Mouse (Mus musculus) left cerebral cortex, adult 2 months (tissue): Measurements from ENCODE around the gene Morn1. TPM values are rescaled to one million over a fixed set of nuclear protein-coding genes. Genes with fewer than 3 reads are reported as not detected.

ENCODE experiments used
- DNase-seq, 2 experiments: peaks; one replicate each; pipeline ENCODE4 v3.0.0; 2021 to 2022; ENCODE audit warnings: low spot score in 2 of 2, mixed read lengths in 1 of 2; ENCODE audit errors: extremely low spot score in 1 of 2
- H3K27ac ChIP-seq: fragments of 200-600 bp; 2 replicates; pipeline ENCODE4 v1.8.1; 2022
- H3K4me3 ChIP-seq: fragments of 200-600 bp; 2 replicates; pipeline ENCODE4 v1.8.1; 2022
- CTCF ChIP-seq: fragments of 200-600 bp; IDR thresholded peaks from 2 replicates; pipeline ENCODE4 v1.8.1; 2022; ENCODE audit warnings: antibody characterized with exemption, mild to moderate bottlenecking, moderate library complexity
- intact Hi-C: fragments of 180-260 bp; cut with DNase I; formaldehyde crosslinking; loops from one replicate; pipeline ENCODE4 v1.15.1; 2025
- total RNA-seq, 2 experiments: library from RNA; stranded (reverse); gene quantifications; 2 replicates each; pipeline ENCODE4 v1.2.3; 2021

Morn1 gene
- total RNA-seq, 2 experiments from 2014 or later: 10.6 to 11.2 TPM

DNA sequence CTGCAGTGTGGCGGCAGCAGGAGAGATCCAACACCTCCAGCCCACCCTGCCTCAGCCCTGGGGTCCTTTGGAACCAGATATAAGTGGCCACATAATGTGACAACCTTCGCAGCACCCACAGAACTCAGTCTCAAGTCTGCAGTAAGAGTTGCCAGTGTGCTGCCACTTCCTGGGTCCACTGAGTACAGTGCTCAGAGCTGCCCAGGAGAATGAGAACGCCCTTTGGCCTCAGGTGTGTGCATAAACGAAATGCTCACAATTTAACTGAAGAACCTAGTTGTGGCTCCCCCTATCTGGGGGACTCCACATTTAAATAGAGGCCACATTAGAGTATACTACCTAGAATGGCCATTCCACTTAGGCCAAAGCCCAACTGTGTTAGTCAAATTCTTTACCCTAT, 2.8 kb upstream of the Morn1 start:
- no peak overlapping the region for H3K4me3 ChIP-seq
- no peak overlapping the region for H3K27ac ChIP-seq
- intact Hi-C loops: no loop called here
- TF ChIP-seq CTCF: no peak; the same call in 1 of the 2 replicates
- DNase-seq: no peak

DNA sequence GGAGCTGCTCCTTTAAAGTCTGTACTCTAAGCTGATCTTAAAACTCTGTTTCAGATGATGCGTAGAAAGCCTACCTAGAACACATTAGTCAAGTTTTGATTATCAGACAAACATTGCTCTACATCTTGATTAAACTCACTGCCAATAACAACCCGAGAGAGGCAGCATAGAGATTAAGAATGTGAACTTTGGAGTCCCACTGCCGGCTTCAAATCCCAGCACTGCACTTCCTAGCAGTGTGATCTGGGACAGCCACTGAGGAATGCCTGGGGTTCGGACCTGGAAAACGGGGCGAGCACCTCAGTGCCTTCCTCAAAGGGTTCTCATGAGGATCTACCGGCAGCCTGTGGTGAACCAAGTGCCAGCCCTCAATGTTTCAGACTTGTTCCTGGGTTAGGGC, 2.0 kb upstream of the Morn1 start:
- DNase-seq: no peak
- no peak overlapping the region for H3K4me3 ChIP-seq
- H3K27ac ChIP-seq: no peak overlapping the region
- intact Hi-C loops: no loop called here
- TF ChIP-seq CTCF: no peak

DNA sequence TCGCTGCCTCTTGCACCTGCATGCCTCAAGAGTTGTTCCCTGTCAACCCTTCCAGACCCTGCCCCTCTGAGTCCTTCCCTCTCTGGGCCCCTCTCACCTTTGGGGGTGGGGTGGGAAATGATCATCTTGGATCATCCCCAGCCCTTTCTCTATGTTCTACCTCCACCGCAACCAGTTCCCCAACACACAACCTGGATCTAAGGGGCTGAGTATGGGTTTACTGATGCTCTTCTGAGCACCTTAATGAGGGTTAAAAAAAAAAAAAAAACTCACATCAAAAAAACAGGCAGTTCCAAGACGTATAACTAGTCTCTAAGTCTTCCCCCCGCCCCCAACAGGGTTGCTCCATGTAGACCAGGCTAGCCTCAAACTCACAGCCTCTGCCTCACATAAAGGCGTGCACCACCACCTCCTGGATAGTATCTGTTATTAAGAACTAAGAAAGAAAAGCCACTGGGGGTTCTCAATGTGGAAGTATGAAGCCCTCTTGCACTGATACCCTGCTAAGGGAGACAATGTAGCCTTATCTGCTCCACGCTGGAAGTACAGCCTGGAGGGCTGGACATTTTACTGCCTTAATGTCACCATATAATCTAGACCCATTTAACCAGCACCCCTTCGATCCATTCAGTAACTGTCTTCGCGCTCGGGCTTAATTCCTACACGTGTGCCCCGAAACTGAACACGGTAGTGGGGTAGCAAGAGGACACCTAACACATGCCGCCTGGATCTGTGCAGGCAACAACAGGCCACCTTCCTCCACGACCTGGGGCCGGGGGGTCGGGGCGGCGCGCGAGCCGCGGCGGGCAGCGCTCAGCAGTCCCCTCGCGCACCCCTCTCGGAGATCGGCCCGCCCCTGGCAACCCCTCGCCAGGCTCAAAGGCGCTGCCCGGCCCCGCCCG, 920 bp upstream of the Morn1 start:
- no peak for TF ChIP-seq CTCF
- intact Hi-C loops: no loop called here
- H3K27ac ChIP-seq: peak overlapping the region; percentile 87
- peak overlapping the region; percentile 97 for H3K4me3 ChIP-seq
- DNase-seq: no peak

DNA sequence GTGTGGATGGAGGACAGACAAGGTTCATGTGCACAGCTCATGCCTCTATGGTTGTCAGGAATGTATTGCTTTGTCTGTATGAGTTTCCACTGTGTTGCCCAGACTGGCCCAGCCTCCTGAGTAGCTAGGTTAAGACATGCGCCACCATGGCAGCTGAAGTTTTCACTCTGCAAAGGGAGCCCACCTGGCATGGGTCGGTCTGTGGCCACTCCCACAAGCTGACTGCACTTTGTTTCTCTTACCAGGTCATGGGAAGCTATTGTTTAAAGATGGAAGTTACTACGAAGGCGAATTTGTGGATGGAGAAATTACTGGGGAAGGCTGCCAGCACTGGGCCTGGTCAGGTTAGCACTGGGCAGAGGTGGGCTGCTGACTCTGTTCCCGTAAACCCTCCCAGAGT, 2.9 kb downstream of the Morn1 start:
- intact Hi-C loops: no loop called here
- TF ChIP-seq CTCF: no peak
- H3K4me3 ChIP-seq: no peak overlapping the region
- DNase-seq: no peak
- H3K27ac ChIP-seq: no peak overlapping the region

DNA sequence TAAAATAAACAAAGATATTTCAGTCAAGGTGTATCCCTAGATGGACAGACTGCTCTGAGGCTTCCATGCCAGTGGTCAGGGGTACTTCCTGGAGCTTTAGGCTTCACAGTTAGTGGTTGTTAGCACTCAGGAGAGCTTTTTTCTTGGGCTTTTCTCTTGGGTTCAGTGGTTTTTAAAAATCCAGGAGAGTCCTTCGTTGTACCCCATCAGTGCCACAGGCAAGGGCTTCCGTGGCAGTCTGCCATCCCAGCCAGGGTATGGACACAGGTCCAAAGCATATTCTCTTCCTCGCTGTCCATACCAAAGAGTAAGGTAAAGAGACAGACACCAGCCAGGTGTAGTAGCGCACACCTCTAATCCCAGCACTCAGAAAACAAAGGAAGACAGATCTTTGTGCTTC, 3.8 kb downstream of the Morn1 start:
- intact Hi-C loops: no loop called here
- no peak for DNase-seq
- Histone ChIP-seq H3K4me3 (no peak overlapping the region), H3K27ac (no peak overlapping the region)
- no peak for TF ChIP-seq CTCF

DNA sequence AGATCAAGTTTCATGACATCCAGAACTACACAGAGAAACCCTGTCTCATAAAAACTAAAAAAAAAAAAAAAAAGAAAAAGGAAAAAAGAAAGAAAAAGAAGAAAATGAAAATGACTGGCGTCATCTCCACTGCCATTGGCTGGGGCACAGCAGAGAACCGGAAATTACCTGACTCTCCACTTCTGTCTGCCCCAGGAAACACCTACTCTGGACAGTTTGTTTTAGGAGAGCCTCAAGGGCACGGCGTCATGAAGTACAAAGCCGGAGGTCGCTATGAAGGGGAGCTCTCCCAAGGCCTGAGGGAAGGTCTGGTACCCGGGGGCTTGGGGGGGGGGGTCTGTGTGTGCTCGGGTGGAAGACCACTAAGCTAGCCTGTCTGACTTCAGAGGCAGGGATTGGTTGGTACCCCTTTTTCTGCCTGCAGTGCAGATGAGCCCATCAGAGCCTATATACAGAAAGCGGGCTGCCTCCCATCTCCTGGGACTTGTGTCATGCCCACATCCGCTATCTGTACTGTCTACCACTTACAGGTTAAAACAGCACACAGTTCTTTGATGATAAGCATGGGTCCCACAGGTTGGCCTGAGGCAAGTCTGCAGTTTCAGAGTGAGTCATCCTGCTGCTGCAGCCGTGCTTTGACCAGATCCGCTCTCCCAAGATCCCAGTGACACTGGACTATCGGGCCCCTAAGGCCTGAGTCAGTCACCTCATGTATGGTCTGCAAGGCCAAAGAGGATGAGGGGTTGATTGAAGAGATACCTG, 4.5 kb downstream of the Morn1 start:
- no peak for DNase-seq
- no peak overlapping the region for H3K4me3 ChIP-seq
- H3K27ac ChIP-seq: no peak overlapping the region
- no peak for TF ChIP-seq CTCF
- intact Hi-C loops: no loop called here

DNA sequence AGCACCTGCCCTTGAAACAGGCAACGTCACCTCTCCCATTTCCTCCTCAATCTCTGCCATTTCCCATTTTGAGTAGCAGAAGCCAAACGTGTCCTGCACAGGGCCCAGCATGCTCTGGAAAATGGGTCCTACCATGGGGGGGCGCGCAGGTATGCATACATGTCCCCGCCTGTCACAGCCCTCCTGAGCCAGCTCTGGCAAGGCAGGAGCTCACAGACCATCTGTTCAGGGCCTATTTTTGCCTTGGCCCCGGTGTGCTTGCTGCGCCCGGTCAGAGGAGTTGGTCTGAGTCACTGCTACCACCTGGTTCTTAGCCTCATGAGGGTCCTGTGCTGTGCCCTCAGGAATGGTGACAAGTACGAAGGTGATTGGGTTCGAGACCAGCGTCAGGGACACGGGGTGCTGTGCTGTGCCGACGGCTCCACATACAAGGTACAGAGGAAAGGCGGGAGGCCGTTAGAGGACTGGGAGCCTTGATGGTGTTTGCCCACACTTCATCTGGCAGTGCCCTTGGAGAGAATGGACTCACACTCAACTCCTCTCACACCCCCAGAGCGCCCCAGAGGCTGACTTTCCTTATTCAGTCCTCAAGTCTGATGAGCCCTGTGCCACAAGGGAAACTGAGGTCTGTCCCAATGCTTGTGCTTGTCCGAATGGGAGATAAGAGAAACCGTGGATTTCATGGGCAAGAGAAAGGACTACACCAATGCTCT, 6.5 kb downstream of the Morn1 start:
- intact Hi-C loops: no loop called here
- no peak for TF ChIP-seq CTCF
- H3K27ac ChIP-seq: no peak overlapping the region
- DNase-seq: no peak
- no peak overlapping the region for H3K4me3 ChIP-seq

DNA sequence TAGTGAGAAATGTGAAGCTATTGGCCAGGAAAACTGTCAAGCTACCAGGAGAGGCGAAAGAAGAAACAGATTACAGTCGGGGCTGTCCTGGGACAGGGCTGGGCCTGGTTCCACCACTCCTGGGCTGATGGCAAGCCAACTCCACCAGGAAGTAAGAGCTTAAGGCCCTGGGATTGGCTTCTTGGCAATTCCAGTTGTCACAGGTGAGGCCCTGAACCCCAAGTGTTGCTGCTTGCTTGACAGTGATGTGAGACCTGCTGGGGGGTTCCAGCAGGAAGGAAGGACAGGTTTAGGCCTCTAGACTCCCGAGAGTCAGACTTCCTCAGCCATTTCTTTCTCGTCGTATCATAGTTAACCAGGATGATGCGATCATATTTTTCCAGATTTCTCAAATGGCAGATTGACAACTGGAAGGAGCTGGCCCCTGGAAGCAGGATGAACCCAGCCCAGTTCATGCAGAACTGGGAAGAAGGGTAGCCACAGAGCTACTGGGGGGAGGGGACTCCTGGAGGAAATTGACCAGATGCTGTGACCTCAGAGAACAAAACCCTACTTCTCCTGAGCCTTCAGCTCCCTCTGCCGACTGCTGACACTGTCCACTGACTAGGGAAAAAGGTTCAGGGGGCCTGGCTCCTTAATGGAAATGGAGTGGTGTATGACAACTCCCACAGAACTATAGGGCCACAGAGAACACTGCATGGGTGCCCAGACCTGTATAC, 7.2 kb downstream of the Morn1 start:
- TF ChIP-seq CTCF: no peak
- intact Hi-C loops: no loop called here
- no peak for DNase-seq
- H3K4me3 ChIP-seq: no peak overlapping the region
- no peak overlapping the region for H3K27ac ChIP-seq

DNA sequence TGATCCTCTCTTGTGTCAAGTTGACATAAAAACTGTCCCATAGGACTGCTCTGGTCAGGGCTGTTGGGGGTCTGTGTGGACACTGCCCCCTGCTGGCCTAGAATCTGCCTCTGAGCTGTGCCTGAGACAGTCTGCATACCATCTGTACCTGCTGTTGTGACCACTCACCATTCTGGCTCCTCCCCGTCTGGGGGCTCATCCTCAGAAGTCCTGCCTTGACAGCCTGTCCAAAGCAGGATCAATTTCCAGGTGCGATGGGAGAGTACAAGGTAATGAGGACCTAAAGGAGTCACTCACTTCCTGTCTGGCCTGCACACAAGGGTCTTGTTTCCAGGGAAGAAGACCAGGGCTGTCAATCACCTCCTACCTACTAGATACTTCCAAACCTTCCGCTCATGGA, 8.2 kb downstream of the Morn1 start:
- Histone ChIP-seq H3K27ac (no peak overlapping the region), H3K4me3 (no peak overlapping the region)
- peak in 1 of 2 experiments; percentile 38 for DNase-seq
- TF ChIP-seq CTCF: peak; percentile 74
- intact Hi-C loops: no loop called here

DNA sequence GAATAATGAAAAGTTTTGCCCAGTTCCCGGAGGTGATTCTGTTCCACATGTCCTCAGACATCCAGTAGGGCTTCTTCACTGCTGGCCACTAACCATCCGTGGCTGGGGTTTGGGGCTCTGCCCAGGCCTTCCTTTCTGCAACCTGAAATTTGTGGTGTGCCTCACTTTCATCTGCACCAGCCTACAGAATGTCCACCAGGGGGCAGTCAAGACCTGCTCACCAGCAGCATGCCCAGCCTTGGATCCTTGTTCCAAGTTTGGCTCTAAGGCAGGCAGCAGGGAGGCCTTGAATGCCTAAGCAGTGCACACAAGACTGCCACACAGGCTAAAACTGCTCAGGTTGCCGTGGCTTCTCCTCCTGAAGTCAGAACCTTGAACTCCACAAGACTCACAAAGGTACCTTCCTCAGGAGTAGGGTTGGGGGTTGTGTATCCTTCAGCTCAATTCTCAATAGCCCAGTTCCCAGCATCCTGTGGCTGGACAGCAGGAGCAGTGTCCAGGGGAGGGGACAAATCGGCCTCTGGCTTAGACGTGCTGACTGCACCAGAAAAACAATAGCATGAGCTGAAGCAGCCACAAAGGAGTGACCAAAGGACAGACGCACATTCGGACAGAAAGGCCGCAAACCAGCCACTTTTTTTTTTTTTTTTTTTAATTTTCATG, 9.0 kb downstream of the Morn1 start:
- Histone ChIP-seq H3K4me3 (no peak overlapping the region), H3K27ac (peak overlapping the region; percentile 63)
- intact Hi-C loops: loop anchor here (1.0 to 5.0 kb wide), 2 partner anchors 154 to 212 kb away; partner anchors contain the start of gene Faap20
- peak; percentile 85 to 86 for DNase-seq
- TF ChIP-seq CTCF: peak; percentile 98

DNA sequence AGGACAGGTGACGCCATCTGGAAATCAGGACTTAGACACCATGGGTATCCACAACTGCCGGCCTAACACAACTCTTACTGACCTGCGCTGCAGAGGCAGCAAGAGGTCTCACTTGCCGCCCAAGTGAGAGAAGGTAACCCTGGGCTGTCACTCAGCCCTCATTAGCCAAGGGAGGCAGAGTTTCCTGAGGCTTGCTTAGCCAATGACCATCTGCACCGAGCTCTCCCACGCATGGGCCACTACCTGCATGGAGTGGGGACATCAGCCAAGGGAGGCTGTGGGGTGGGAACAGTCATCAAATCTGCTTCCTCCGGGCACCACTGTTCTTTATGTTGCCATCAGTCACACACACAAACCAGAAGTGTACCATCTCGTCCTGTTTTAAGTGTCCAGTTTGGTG, 9.6 kb downstream of the Morn1 start:
- no peak for TF ChIP-seq CTCF
- Histone ChIP-seq H3K27ac (no peak overlapping the region), H3K4me3 (no peak overlapping the region)
- no peak for DNase-seq
- intact Hi-C loops: loop anchor here (1.0 to 5.0 kb wide), 2 partner anchors 153 to 211 kb away; partner anchors contain the start of gene Faap20
